ENCODE assay signal across 9 mouse cellular contexts in genomic region chr6:126642856-126643321, GRCm38 (mm10). TPM values are rescaled to one million over a fixed set of nuclear protein-coding genes. Genes with fewer than 3 reads are reported as not detected.
A peak's percentile ranks its signal among the peaks of the same experiment; 100 is the strongest.
DNase-seq lines count a peak whose midpoint lies in the region; ATAC-seq lines count a peak whose summit lies in the region.
"Had no signal": no experiment of that assay in that cellular context is flagged by ENCODE, and none has a peak within 500 bp of the region (broad histone marks: within the 10 kb centered on the region; RNA-seq: fewer than 3 reads in every experiment).

No protein-coding gene starts in this region.

- no peak for ATAC-seq in embryonic facial prominence, embryonic 12.5 days (ENCODE audit: insufficient number of reproducible peaks, insufficient read depth, low FRiP score, low TSS enrichment)
- ATAC-seq in hindbrain, embryonic 15.5 days (ENCODE audit: low FRiP score, low read depth): no peak
- no peak for ATAC-seq in midbrain, embryonic 15.5 days (replicated peaks)
- ATAC-seq in inflammation-experienced regulatory T-cells, adult 6 months: no peak

- peak; percentile 18 for DNase-seq in urinary bladder, postnatal 25 days (ENCODE audit: low spot score)
- DNase-seq in urinary bladder, postnatal 4 days (ENCODE audit: low spot score in 2 of 2): no peak
- peak; percentile 57 for DNase-seq in left cerebral cortex, adult 11 months (ENCODE audit: low spot score)
- DNase-seq in B cell, adult 2 months: no peak

- H3K4me2 ChIP-seq in embryonic facial prominence, embryonic 12.5 days (replicated peaks): peak overlapping the region; percentile 99
- H3K4me2 ChIP-seq in hindbrain, embryonic 15.5 days: peak overlapping the region; percentile 98
- peak overlapping the region; percentile 97 for H3K4me2 ChIP-seq in midbrain, embryonic 15.5 days

- WGBS in embryonic facial prominence, embryonic 12.5 days: 1% methylated on average over 36 of the region's 36 CpGs
- WGBS in hindbrain, embryonic 15.5 days: 1% methylated on average over 36 of the region's 36 CpGs
- WGBS in midbrain, embryonic 15.5 days: 1% methylated on average over 36 of the region's 36 CpGs

- H3K4me1 ChIP-seq in embryonic facial prominence, embryonic 12.5 days: peaks cover 21% of the 10 kb centered on the region
- H3K4me1 ChIP-seq in hindbrain, embryonic 15.5 days (replicated peaks): peaks cover 37% of the 10 kb centered on the region
- H3K4me1 ChIP-seq in midbrain, embryonic 15.5 days: peaks cover 29% of the 10 kb centered on the region

- no peak overlapping the region for H3K27ac ChIP-seq in embryonic facial prominence, embryonic 12.5 days
- H3K27ac ChIP-seq in hindbrain, embryonic 15.5 days (replicated peaks): no peak overlapping the region
- H3K27ac ChIP-seq in midbrain, embryonic 15.5 days: no peak overlapping the region

- no peaks in the 10 kb centered on the region for H3K9me3 ChIP-seq in embryonic facial prominence, embryonic 12.5 days
- no peaks in the 10 kb centered on the region for H3K9me3 ChIP-seq in hindbrain, embryonic 15.5 days
- H3K9me3 ChIP-seq in midbrain, embryonic 15.5 days: no peaks in the 10 kb centered on the region

- H3K9ac ChIP-seq in embryonic facial prominence, embryonic 12.5 days: 0 out of 2 replicates have a peak overlapping the region, but pooled peaks have one; percentile 7
- H3K9ac ChIP-seq in hindbrain, embryonic 15.5 days: 0 out of 2 replicates have a peak overlapping the region, but pooled peaks have one; percentile 53
- H3K9ac ChIP-seq in midbrain, embryonic 15.5 days: peak overlapping the region; percentile 10; the same call in 1 of the 2 replicates

- no peaks in the 10 kb centered on the region for H3K36me3 ChIP-seq in embryonic facial prominence, embryonic 12.5 days
- no peaks in the 10 kb centered on the region for H3K36me3 ChIP-seq in hindbrain, embryonic 15.5 days
- H3K36me3 ChIP-seq in midbrain, embryonic 15.5 days (replicated peaks): no peaks in the 10 kb centered on the region

- H3K4me3 ChIP-seq in embryonic facial prominence, embryonic 12.5 days: peak overlapping the region; percentile 49
- H3K4me3 ChIP-seq in hindbrain, embryonic 15.5 days: peak overlapping the region; percentile 60
- H3K4me3 ChIP-seq in midbrain, embryonic 15.5 days: peak overlapping the region; percentile 50

- H3K27me3 ChIP-seq in embryonic facial prominence, embryonic 12.5 days: peaks cover 65% of the 10 kb centered on the region
- H3K27me3 ChIP-seq in hindbrain, embryonic 15.5 days: peaks cover 30% of the 10 kb centered on the region
- H3K27me3 ChIP-seq in midbrain, embryonic 15.5 days (replicated peaks): peaks cover 37% of the 10 kb centered on the region

RNA-seq across cellular contexts. Expression of gene Kcna1, which starts 3.3 kb away (rescaled TPM):
- 2.6 and 2.7 TPM in 2 replicates for polyA plus RNA-seq in embryonic facial prominence, embryonic 12.5 days (2016; fragmentation: Nextera tagmentation; extraction: Ambion mirVana)
- polyA plus RNA-seq in hindbrain, embryonic 15.5 days (2015; fragmentation: Nextera tagmentation; extraction: Ambion mirVana): 3.2 and 3.8 TPM in 2 replicates
- 1.5 and 1.6 TPM in 2 replicates for polyA plus RNA-seq in midbrain, embryonic 15.5 days (2015; fragmentation: Nextera tagmentation; extraction: Ambion mirVana)
- not detected for polyA plus RNA-seq in inflammation-experienced regulatory T-cells, adult 6 months (2017; shearing (Covaris generic))
- polyA plus RNA-seq: liver, adult 2 months had no signal

Comparison
In these comparisons a context has a peak if more than half of its experiments do, and no peak if none do; other contexts are left out.
1. DNase-seq: peak in urinary bladder, postnatal 25 days (single experiment) and left cerebral cortex, adult 11 months (single experiment); none in urinary bladder, postnatal 4 days (0 of 2) and B cell, adult 2 months (0 of 2).
2. Peak in every context shown above with its lines, with median percentiles within 50 percentile points of each other: H3K4me2 ChIP-seq, H3K4me3 ChIP-seq and H3K9ac ChIP-seq.